Mouse (Mus musculus) hindbrain, postnatal 0 days (tissue): ENCODE measurements around the gene Eml6. TPM values are rescaled to one million over a fixed set of nuclear protein-coding genes. Genes with fewer than 3 reads are reported as not detected.

ENCODE experiments used
- ATAC-seq: fragments of 200-750 bp; cut with Nextera tagmentation; 2 replicates; pipeline ENCODE4 v1.8.0; 2017; ENCODE audit warnings: mild to moderate bottlenecking, moderate TSS enrichment, moderate library complexity
- DNase-seq: peaks from one replicate; pipeline ENCODE4 v3.0.0-alpha.2; 2015; ENCODE audit warnings: low spot score
- H3K27ac ChIP-seq: fragments of 300-500 bp; sonication (generic); 2 replicates; pipeline ENCODE4 v1.5.1; 2014; ENCODE audit warnings: mild to moderate bottlenecking
- H3K27me3 ChIP-seq: fragments of 300-500 bp; sonication (generic); 2 replicates; pipeline ENCODE4 v1.6.1; 2014; ENCODE audit warnings: low read length, mixed read lengths; ENCODE audit not compliant: insufficient read depth
- H3K36me3 ChIP-seq: fragments of 300-500 bp; sonication (generic); 2 replicates; pipeline ENCODE4 v1.6.1; 2014; ENCODE audit warnings: low read length, mixed read lengths; ENCODE audit not compliant: insufficient read depth
- H3K4me1 ChIP-seq: fragments of 300-500 bp; sonication (generic); 2 replicates; pipeline ENCODE4 v1.6.1; 2014; ENCODE audit warnings: antibody characterized with exemption, low read length, mixed read lengths; ENCODE audit not compliant: insufficient read depth
- H3K4me2 ChIP-seq: fragments of 300-500 bp; sonication (generic); 2 replicates; pipeline ENCODE4 v1.6.1; 2014; ENCODE audit warnings: low read depth, mild to moderate bottlenecking, low read length, moderate library complexity, mixed read lengths
- H3K4me3 ChIP-seq: fragments of 300-500 bp; sonication (generic); 2 replicates; pipeline ENCODE4 v1.5.1; 2014; ENCODE audit warnings: low read length
- H3K9ac ChIP-seq: fragments of 300-500 bp; sonication (generic); replicated peaks from 2 replicates; pipeline ENCODE4 v1.6.1; 2014; ENCODE audit warnings: mild to moderate bottlenecking, low read length, moderate library complexity, mixed read lengths
- H3K9me3 ChIP-seq: fragments of 300-500 bp; sonication (generic); 2 replicates; pipeline ENCODE4 v1.6.1; 2016; ENCODE audit warnings: low read length, mixed read lengths
- CTCF ChIP-seq: IDR thresholded peaks from 2 replicates; pipeline ENCODE4 v1.5.1; 2016; ENCODE audit warnings: antibody characterized with exemption, control low read depth, low read depth
- WGBS: fragments of 180-500 bp; shearing (Covaris S2); extraction: QIAGEN DNeasy Blood & Tissue Kit; methylation state at CpG from one replicate; pipeline ENCODE4 v1.1.7; 2014; 5-methylcytosine and 5-hydroxymethylcytosine counted together
- polyA plus RNA-seq: library from polyadenylated mRNA; unstranded; fragments of >200 nt; fragmentation: Nextera tagmentation; extraction: Ambion mirVana; gene quantifications from 2 replicates; pipeline ENCODE4 v1.2.1, GENCODE M21; 2015
- total RNA-seq: library from RNA; depleted of rRNA; stranded (reverse); fragments of >200 nt; gene quantifications from 2 replicates; pipeline ENCODE4 v1.2.3, GENCODE M21; 2014

The Eml6 gene
- total and polyA plus RNA-seq, 2 experiments from 2014 or later: 4.3 to 17.9 TPM

DNA sequence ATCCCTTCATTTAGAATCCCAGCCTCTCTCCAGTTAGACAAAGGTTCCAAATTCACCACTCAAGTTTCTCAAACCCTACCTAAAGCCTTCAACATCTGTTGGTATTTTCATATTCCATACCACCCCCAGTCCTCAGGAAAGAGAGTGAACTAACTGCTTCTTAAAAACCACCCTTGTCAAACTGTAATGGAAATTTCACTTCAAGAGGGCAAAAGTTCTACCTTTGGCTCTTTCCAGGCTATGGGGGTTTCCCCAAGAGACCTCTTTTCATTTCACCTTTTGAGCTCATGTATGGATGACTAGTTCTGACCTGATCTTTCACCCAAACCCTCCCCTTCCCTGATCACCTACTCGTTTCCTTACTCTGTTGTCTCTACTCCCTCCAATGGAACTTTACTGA, 226.0 kb downstream of the Eml6 start:
- WGBS: 71% methylated on average over 1 of the region's 1 CpGs
- Histone ChIP-seq H3K9ac (no peak overlapping the region), H3K36me3 (no peaks in the 10 kb centered on the region), H3K9me3 (no peaks in the 10 kb centered on the region), H3K4me1 (no peaks in the 10 kb centered on the region), H3K27ac (no peak overlapping the region), H3K4me2 (no peak overlapping the region), H3K4me3 (no peak overlapping the region), H3K27me3 (no peaks in the 10 kb centered on the region)
- ATAC-seq (no peak), DNase-seq (no peak)
- no peak for TF ChIP-seq CTCF

DNA sequence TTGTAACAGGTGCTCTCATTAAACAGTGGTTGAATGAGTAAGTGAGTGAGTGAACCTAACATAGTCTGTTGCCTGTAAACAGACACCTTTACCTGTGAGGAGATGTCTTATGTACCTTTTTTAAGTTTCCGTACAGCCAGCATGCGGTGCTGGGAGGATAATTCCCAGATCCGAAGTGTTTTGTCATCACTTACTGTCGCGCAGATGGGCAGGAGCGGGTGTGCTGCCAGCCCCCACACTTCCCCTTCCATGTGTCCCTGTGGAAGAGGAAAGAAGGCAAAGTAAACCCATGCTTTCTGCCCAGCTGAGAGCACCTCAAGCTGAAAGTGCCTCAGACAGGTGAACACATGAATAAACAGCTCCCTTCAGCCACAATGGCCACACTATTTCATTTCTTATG, 230.7 kb downstream of the Eml6 start:
- Histone ChIP-seq H3K4me3 (no peak overlapping the region), H3K27ac (no peak overlapping the region), H3K4me2 (no peak overlapping the region), H3K9ac (no peak overlapping the region), H3K4me1 (no peaks in the 10 kb centered on the region), H3K27me3 (no peaks in the 10 kb centered on the region), H3K9me3 (no peaks in the 10 kb centered on the region), H3K36me3 (peaks cover 8% of the 10 kb centered on the region; the same call in 1 of the 2 replicates)
- ATAC-seq (no peak), DNase-seq (no peak)
- TF ChIP-seq CTCF: no peak
- 91% methylated on average over 6 of the region's 6 CpGs for WGBS

DNA sequence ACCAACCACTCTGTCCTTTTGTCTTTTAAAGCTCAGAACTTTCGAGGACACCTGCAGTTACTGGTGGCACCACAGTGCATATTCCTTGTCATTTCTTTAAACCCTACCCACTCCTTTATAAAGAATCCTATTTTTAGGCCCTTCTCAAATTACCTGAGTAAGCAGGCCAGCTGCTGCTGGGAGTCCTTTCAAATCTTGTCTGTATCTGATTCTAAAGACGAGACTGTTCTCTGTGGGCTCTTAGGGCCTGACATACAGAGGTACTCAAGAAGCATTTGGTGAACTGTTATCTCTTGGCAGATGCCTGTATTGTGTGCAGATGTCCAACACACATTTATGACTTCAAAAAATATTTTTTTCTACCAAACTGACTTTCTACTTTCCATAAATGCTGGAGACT, 231.4 kb downstream of the Eml6 start:
- no peak for ATAC-seq
- H3K27me3 ChIP-seq: no peaks in the 10 kb centered on the region
- no peaks in the 10 kb centered on the region for H3K4me1 ChIP-seq
- DNase-seq: no peak
- no peak overlapping the region for H3K9ac ChIP-seq
- no peak overlapping the region for H3K4me3 ChIP-seq
- WGBS: 62% methylated on average over 2 of the region's 2 CpGs
- H3K4me2 ChIP-seq: no peak overlapping the region
- H3K27ac ChIP-seq: no peak overlapping the region
- no peaks in the 10 kb centered on the region for H3K9me3 ChIP-seq
- no peak for TF ChIP-seq CTCF
- H3K36me3 ChIP-seq: peaks cover 8% of the 10 kb centered on the region; the same call in 1 of the 2 replicates

DNA sequence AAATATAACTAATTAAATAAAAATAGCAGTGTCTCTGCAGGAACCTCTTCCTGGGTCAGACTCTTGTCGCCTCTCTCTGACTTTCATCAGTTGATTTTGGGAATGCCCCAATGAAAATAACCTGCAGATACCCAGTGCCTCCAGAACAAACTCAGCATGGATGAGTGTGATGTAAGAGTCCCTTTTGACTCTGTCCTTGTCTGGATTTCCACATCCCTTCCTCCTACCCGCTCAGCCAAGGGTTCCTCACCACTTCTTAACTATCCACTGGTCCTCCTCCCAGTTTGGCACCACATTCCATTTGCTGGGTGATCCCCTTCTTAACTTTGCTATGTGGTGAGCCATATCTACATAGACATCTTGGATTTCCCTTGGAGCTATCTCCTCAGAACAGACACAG, 235.0 kb downstream of the Eml6 start:
- Histone ChIP-seq H3K9ac (no peak overlapping the region), H3K4me1 (peaks cover 8% of the 10 kb centered on the region; the same call in 1 of the 2 replicates), H3K36me3 (peaks cover 8% of the 10 kb centered on the region; the same call in 1 of the 2 replicates), H3K9me3 (no peaks in the 10 kb centered on the region), H3K4me2 (no peak overlapping the region), H3K27me3 (no peaks in the 10 kb centered on the region), H3K27ac (no peak overlapping the region), H3K4me3 (no peak overlapping the region)
- no peak for TF ChIP-seq CTCF
- DNase-seq: no peak
- no peak for ATAC-seq
- WGBS: 84% methylated on average over 2 of the region's 2 CpGs

DNA sequence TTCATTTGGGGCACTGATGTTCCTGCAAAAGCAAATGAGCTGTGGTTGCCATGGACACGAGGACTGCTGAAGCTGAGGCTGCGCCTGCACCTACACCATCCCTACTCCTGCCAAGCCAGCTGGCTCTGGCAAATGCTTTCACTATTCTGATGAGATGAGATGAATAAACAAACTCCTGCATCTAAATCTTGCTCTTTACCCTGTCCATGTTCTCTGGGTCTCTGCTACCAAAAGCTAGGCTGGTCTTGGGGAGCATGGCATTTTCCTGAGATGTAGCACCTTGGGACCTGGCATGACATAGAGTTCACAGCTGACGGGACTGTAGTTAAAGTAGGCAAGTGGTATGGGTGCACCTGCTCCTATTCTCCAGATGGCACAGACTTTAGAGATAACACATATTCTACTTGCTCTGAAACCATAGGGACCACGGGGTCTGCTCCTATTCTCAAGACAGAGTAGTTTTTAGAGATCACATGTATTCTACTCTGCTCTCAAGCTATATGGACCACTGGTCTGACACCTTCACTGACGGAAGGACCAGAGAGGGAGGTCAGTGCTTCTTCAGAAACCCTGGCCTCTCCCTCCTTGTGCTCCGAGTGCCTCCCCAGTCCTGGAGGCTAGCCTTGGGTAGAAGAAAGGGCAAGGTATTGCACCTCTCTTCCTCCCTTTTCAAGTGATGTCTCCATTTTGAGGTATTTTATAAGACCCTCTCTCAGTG, 236.8 kb downstream of the Eml6 start:
- peak overlapping the region; percentile 12 for H3K27ac ChIP-seq
- no peaks in the 10 kb centered on the region for H3K27me3 ChIP-seq
- no peak overlapping the region for H3K9ac ChIP-seq
- no peaks in the 10 kb centered on the region for H3K9me3 ChIP-seq
- DNase-seq (peak; percentile 82), ATAC-seq (peak; percentile 92)
- H3K36me3 ChIP-seq: peaks cover 4% of the 10 kb centered on the region; the same call in 1 of the 2 replicates
- H3K4me1 ChIP-seq: peaks cover 8% of the 10 kb centered on the region; the same call in 1 of the 2 replicates
- no peak for TF ChIP-seq CTCF
- H3K4me2 ChIP-seq: no peak overlapping the region
- no peak overlapping the region for H3K4me3 ChIP-seq
- WGBS: 63% methylated on average over 6 of the region's 6 CpGs

DNA sequence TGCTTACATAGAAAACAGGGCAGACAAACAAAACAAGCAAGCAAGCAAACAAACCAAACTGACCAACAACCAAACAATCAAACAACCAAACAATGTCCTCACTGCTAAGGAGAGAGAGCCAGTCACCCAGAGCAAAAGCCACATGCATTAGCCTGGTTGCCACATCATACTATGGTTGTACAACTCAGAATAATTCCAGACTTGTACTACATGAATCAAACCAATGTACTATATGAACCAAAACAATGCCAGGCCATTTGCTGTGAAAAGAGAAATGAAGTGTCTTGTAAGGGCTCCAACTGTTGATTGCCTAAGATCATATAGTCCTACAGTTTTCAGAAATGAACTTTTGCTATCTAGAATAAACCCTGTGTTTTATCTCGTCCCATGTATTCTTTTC, 237.3 kb downstream of the Eml6 start:
- 14% methylated on average over 1 of the region's 1 CpGs for WGBS
- ATAC-seq (no peak; the same call in none of the 2 replicates), DNase-seq (no peak)
- Histone ChIP-seq H3K36me3 (no peaks in the 10 kb centered on the region; the same call in 1 of the 2 replicates), H3K9me3 (no peaks in the 10 kb centered on the region), H3K9ac (no peak overlapping the region), H3K27me3 (no peaks in the 10 kb centered on the region), H3K4me2 (no peak overlapping the region), H3K4me1 (peaks cover 8% of the 10 kb centered on the region; the same call in 1 of the 2 replicates), H3K27ac (0 out of 2 replicates have a peak overlapping the region, but pooled peaks have one; percentile 12), H3K4me3 (no peak overlapping the region)
- no peak for TF ChIP-seq CTCF

DNA sequence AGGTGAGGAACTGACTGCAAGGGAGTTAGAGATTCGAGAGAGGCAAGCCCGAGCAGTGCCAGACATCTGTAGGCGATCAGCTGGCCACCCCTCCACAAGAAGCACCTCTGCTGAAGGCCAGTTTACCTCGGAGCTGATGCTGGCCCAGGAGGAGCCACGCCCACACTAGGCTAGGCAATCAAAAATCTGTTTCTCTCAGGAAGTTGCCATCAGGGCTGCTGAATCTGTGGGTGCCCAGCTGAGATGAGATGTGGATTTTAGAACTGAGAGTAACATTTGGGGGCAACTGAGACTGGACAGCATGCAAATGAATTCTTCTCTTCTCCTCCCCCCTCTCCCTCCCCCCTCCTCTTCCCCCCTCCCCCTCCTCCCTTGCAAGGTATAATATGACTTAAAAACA, 238.4 kb downstream of the Eml6 start:
- Histone ChIP-seq H3K36me3 (peaks cover 7% of the 10 kb centered on the region; the same call in 1 of the 2 replicates), H3K9me3 (no peaks in the 10 kb centered on the region), H3K27me3 (no peaks in the 10 kb centered on the region), H3K27ac (no peak overlapping the region), H3K4me1 (peaks cover 8% of the 10 kb centered on the region; the same call in 1 of the 2 replicates), H3K4me3 (no peak overlapping the region), H3K4me2 (no peak overlapping the region), H3K9ac (no peak overlapping the region)
- no peak for TF ChIP-seq CTCF
- ATAC-seq (no peak), DNase-seq (no peak)
- WGBS: 29% methylated on average over 5 of the region's 5 CpGs
